Mouse (Mus musculus) hindbrain, postnatal 0 days (tissue): ENCODE measurements around the gene 2310007B03Rik. TPM values are rescaled to one million over a fixed set of nuclear protein-coding genes. Genes with fewer than 3 reads are reported as not detected.

Experiments
- ATAC-seq: fragments of 200-750 bp; cut with Nextera tagmentation; 2 replicates; pipeline ENCODE4 v1.8.0; 2017; ENCODE audit warnings: mild to moderate bottlenecking, moderate TSS enrichment, moderate library complexity
- DNase-seq: peaks from one replicate; pipeline ENCODE4 v3.0.0-alpha.2; 2015; ENCODE audit warnings: low spot score
- H3K27ac ChIP-seq: fragments of 300-500 bp; sonication (generic); 2 replicates; pipeline ENCODE4 v1.5.1; 2014; ENCODE audit warnings: mild to moderate bottlenecking
- H3K27me3 ChIP-seq: fragments of 300-500 bp; sonication (generic); 2 replicates; pipeline ENCODE4 v1.6.1; 2014; ENCODE audit warnings: low read length, mixed read lengths; ENCODE audit not compliant: insufficient read depth
- H3K36me3 ChIP-seq: fragments of 300-500 bp; sonication (generic); 2 replicates; pipeline ENCODE4 v1.6.1; 2014; ENCODE audit warnings: low read length, mixed read lengths; ENCODE audit not compliant: insufficient read depth
- H3K4me1 ChIP-seq: fragments of 300-500 bp; sonication (generic); 2 replicates; pipeline ENCODE4 v1.6.1; 2014; ENCODE audit warnings: antibody characterized with exemption, low read length, mixed read lengths; ENCODE audit not compliant: insufficient read depth
- H3K4me2 ChIP-seq: fragments of 300-500 bp; sonication (generic); 2 replicates; pipeline ENCODE4 v1.6.1; 2014; ENCODE audit warnings: low read depth, mild to moderate bottlenecking, low read length, moderate library complexity, mixed read lengths
- H3K4me3 ChIP-seq: fragments of 300-500 bp; sonication (generic); 2 replicates; pipeline ENCODE4 v1.5.1; 2014; ENCODE audit warnings: low read length
- H3K9ac ChIP-seq: fragments of 300-500 bp; sonication (generic); replicated peaks from 2 replicates; pipeline ENCODE4 v1.6.1; 2014; ENCODE audit warnings: mild to moderate bottlenecking, low read length, moderate library complexity, mixed read lengths
- H3K9me3 ChIP-seq: fragments of 300-500 bp; sonication (generic); 2 replicates; pipeline ENCODE4 v1.6.1; 2016; ENCODE audit warnings: low read length, mixed read lengths
- CTCF ChIP-seq: IDR thresholded peaks from 2 replicates; pipeline ENCODE4 v1.5.1; 2016; ENCODE audit warnings: antibody characterized with exemption, control low read depth, low read depth
- WGBS: fragments of 180-500 bp; shearing (Covaris S2); extraction: QIAGEN DNeasy Blood & Tissue Kit; methylation state at CpG from one replicate; pipeline ENCODE4 v1.1.7; 2014; 5-methylcytosine and 5-hydroxymethylcytosine counted together
- polyA plus RNA-seq: library from polyadenylated mRNA; unstranded; fragments of >200 nt; fragmentation: Nextera tagmentation; extraction: Ambion mirVana; gene quantifications from 2 replicates; pipeline ENCODE4 v1.2.1, GENCODE M21; 2015
- total RNA-seq: library from RNA; depleted of rRNA; stranded (reverse); fragments of >200 nt; gene quantifications from 2 replicates; pipeline ENCODE4 v1.2.3, GENCODE M21; 2014; rRNA removed

Gene 2310007B03Rik
- total and polyA plus RNA-seq, 2 experiments from 2014 or later = 0.05 to 0.11 TPM

- DNase-seq = peak; percentile 96
- H3K4me3 ChIP-seq = peak within 1 kb of the TSS; percentile 74
- H3K27me3 ChIP-seq = no peaks in the 10 kb centered on the region
- H3K27ac ChIP-seq = peak within 1 kb of the TSS; percentile 96
- TF ChIP-seq CTCF = no peak
- H3K9ac ChIP-seq = peak within 1 kb of the TSS; percentile 92
- under 1% methylated on average over 38 of the region's 39 CpGs for WGBS
- peak within 1 kb of the TSS; percentile 94 for H3K4me2 ChIP-seq
- H3K36me3 ChIP-seq = peaks cover 4% of the 10 kb centered on the region; the same call in 1 of the 2 replicates
- no peaks in the 10 kb centered on the region for H3K9me3 ChIP-seq
- H3K4me1 ChIP-seq = peaks cover 6% of the 10 kb centered on the region; the same call in 1 of the 2 replicates
- ATAC-seq = peak; percentile 92
Observed at GRCm38 (mm10) chr1:93101571-93102061, 59.1 kb downstream of the 2310007B03Rik start, which contains the start of gene Kif1a. Kif1a (minus strand) TSS chr1:93101951.

Other genes with a start within 250 kb of the 2310007B03Rik start
- gene Capn10, start 226.6 kb downstream of the 2310007B03Rik start, total RNA-seq = 79.7 and 101 TPM in 2 replicates
- gene Capn10, start 226.6 kb downstream of the 2310007B03Rik start, polyA plus RNA-seq = 50.4 and 51.0 TPM in 2 replicates
- gene Gpr35, start 210.1 kb downstream of the 2310007B03Rik start, total RNA-seq = 0.32 and 0.42 TPM in 2 replicates
- 0.13 and 0.47 TPM in 2 replicates for gene Gpr35, start 210.1 kb downstream of the 2310007B03Rik start, polyA plus RNA-seq
- not detected in 2 replicates for gene Aqp12, start 154.6 kb downstream of the 2310007B03Rik start, total RNA-seq
- gene Aqp12, start 154.6 kb downstream of the 2310007B03Rik start, polyA plus RNA-seq = not detected in 2 replicates
- gene Kif1a, start 59.0 kb downstream of the 2310007B03Rik start, total RNA-seq = 600 and 696 TPM in 2 replicates
- 651 and 675 TPM in 2 replicates for gene Kif1a, start 59.0 kb downstream of the 2310007B03Rik start, polyA plus RNA-seq
- gene Agxt, start 25.7 kb downstream of the 2310007B03Rik start, total RNA-seq = not detected in 2 replicates
- gene Agxt, start 25.7 kb downstream of the 2310007B03Rik start, polyA plus RNA-seq = not detected in 2 replicates
- 1.1 and 1.3 TPM in 2 replicates for gene Crocc2, start 7.8 kb upstream of the 2310007B03Rik start, total RNA-seq
- gene Crocc2, start 7.8 kb upstream of the 2310007B03Rik start, polyA plus RNA-seq = 0.48 and 0.63 TPM in 2 replicates
- 26.7 and 33.7 TPM in 2 replicates for gene Sned1, start 74.9 kb upstream of the 2310007B03Rik start, total RNA-seq
- 8.0 and 9.2 TPM in 2 replicates for gene Sned1, start 74.9 kb upstream of the 2310007B03Rik start, polyA plus RNA-seq
- 24.0 and 33.6 TPM in 2 replicates for gene Mterf4, start 145.0 kb upstream of the 2310007B03Rik start, total RNA-seq
- gene Mterf4, start 145.0 kb upstream of the 2310007B03Rik start, polyA plus RNA-seq = 23.2 and 23.9 TPM in 2 replicates
- gene Ppp1r7, start 181.9 kb upstream of the 2310007B03Rik start, total RNA-seq = 10.2 TPM in 2 replicates
- gene Ppp1r7, start 181.9 kb upstream of the 2310007B03Rik start, polyA plus RNA-seq = 62.2 and 67.1 TPM in 2 replicates
- gene Pask, start 182.5 kb upstream of the 2310007B03Rik start, total RNA-seq = 8.4 and 15.0 TPM in 2 replicates
- 3.6 and 3.9 TPM in 2 replicates for gene Pask, start 182.5 kb upstream of the 2310007B03Rik start, polyA plus RNA-seq
- 0.22 and 0.89 TPM in 2 replicates for gene Ano7, start 213.0 kb upstream of the 2310007B03Rik start, total RNA-seq
- 1.9 and 2.3 TPM in 2 replicates for gene Ano7, start 213.0 kb upstream of the 2310007B03Rik start, polyA plus RNA-seq